Mouse (Mus musculus): ENCODE measurements around the gene Pfkm. TPM values are rescaled to one million over a fixed set of nuclear protein-coding genes. Genes with fewer than 3 reads are reported as not detected.
A peak's percentile ranks its signal among the peaks of the same experiment; 100 is the strongest.

The Pfkm gene
- 66.5 and 66.8 TPM in 2 replicates for polyA plus RNA-seq (2015; fragmentation: Nextera tagmentation; extraction: Ambion mirVana)

DNA sequence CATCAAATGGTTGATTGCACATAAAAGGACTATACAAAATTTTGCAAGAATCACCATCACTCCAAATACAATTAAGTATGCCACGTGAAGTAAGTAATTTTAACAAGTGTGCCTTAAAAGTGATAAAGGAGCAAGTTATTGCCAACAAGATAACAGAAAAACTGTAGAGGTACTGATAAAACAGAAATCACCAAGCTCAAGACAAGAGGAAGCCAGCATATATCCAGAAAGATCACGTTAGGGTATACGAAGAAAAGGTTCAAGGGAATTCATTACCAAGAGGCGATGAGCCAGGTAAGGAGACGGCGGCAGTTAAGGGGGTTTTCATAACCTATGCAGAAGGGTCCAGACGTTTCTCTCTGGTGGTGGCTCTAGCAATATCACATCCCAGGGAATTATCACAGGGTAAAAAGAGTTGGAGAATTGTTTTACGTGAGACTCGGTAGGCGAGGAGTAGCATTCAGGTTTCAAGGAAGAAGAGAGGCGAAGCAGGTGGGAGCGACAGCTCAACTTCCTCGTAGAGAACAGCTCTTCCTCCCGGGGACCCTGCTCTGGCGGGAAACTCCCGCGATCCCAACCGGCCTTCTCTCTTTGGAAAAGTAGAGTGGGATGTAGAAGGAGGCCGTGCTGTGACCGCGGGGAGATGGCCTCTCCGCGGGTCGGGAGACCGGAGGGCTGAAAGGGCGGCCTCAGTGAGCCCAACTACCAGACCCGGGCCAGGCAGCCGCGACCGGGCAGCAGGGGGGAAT lies at the start of gene Pfkm:
TSS of gene Pfkm (plus strand) at position 218 of the 749 bp plus-strand sequence.
- peak within 1 kb of the TSS; percentile 91 for H3K9ac ChIP-seq
- ATAC-seq (ENCODE audit: low read depth) = no peak; the same call in 1 of the 2 replicates
- no peaks in the 10 kb centered on the region for H3K27me3 ChIP-seq
- peaks cover 25% of the 10 kb centered on the region for H3K4me1 ChIP-seq (replicated peaks)
- peak within 1 kb of the TSS; percentile 88 for H3K4me3 ChIP-seq
- under 1% methylated on average over 29 of the region's 30 CpGs for WGBS
- H3K9me3 ChIP-seq = no peaks in the 10 kb centered on the region
- no peaks in the 10 kb centered on the region for H3K36me3 ChIP-seq
- H3K4me2 ChIP-seq = peak within 1 kb of the TSS; percentile 79
- peak within 1 kb of the TSS; percentile 94 for H3K27ac ChIP-seq (replicated peaks)

DNA sequence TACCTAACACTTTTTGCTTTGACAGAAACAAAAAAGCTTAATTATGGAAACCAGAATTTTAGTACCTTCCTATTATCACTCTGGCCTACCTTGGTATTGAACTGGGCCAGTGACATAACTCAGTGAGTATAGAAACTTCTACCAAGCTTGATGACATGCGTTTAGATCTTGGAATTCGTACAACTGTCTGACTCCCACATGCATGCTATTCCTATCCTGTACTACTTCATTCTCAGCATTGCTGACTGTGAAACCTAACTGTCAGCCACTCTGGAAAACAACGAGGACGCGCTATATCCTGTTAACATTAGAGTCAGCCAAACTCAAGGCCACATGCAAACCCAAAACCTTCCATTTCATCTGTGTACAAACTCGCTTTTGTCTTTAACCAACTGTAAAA lies 48.4 kb upstream of the Pfkm start:
- no peaks in the 10 kb centered on the region for H3K27me3 ChIP-seq
- H3K36me3 ChIP-seq = peaks cover 94% of the 10 kb centered on the region
- H3K9ac ChIP-seq = no peak overlapping the region
- H3K4me3 ChIP-seq = no peak overlapping the region
- no peak for ATAC-seq (ENCODE audit: low read depth)
- WGBS = 94% methylated on average over 6 of the region's 6 CpGs
- H3K4me2 ChIP-seq = no peak overlapping the region
- H3K9me3 ChIP-seq = no peaks in the 10 kb centered on the region
- H3K4me1 ChIP-seq (replicated peaks) = no peaks in the 10 kb centered on the region
- H3K27ac ChIP-seq (replicated peaks) = no peak overlapping the region

DNA sequence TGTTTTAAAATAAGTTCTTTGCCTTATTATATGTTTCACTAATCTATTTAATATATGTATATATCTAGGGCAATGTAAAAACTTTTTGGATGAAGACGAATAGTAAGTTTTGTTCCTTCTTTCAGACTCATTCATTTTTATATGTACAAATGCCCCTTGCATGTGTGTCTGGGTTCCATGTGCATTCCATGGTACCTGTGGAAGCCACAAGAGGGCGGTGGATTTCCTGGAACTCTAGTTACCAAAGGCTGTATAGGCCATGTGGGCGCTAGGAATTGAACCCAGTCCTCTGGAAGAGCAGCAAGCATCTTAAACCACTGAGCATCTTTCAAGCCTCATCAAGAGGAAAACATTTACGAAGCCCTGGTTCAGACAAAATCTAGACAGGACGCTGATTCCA lies 48.0 kb upstream of the Pfkm start:
- Histone ChIP-seq H3K27me3 (no peaks in the 10 kb centered on the region), H3K4me2 (no peak overlapping the region), H3K4me3 (no peak overlapping the region), H3K9me3 (no peaks in the 10 kb centered on the region), H3K36me3 (peaks cover 94% of the 10 kb centered on the region), H3K27ac (replicated peaks) (no peak overlapping the region), H3K4me1 (replicated peaks) (no peaks in the 10 kb centered on the region), H3K9ac (no peak overlapping the region)
- ATAC-seq (ENCODE audit: low read depth) = no peak
- WGBS = 93% methylated on average over 5 of the region's 5 CpGs

DNA sequence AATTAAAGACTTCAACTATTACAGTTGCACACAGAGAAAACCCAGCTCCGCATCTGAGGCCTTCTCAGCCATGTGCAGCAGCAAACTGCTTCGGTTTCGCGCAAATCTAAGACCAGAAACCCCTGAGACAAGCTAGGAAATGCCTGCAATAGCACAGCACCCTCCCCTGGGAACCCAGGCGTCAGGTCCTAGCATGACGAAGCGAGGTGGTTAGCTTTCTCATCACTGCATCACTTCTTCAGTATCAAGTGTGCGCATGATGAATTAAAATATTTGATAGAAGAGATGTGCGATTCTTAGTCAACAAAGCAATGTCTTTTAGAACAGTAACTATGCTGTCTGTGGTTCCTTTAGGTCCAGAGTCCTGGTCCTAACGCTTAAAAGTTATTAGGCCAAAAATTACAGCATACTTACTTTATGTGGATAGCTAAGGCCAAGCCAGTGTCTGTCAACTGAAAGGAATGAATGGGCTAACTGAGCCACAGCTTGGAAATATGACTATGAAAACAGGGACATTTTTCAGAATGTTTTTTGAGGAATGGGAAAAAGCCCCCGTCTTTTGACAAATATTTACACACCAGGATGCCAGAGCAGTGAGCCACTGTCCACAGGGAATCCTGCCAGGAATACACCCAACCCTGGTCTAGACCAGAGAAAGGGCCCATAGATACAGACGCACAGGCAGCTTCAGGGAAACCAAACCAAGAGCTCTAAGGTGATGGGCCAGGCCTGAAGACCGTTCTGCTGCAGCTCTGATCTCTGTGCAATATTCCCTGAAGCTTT lies 43.3 kb upstream of the Pfkm start:
- Histone ChIP-seq H3K4me2 (no peak overlapping the region), H3K27me3 (no peaks in the 10 kb centered on the region), H3K4me3 (no peak overlapping the region), H3K4me1 (replicated peaks) (no peaks in the 10 kb centered on the region), H3K9ac (no peak overlapping the region), H3K36me3 (peaks cover 81% of the 10 kb centered on the region), H3K27ac (replicated peaks) (no peak overlapping the region), H3K9me3 (no peaks in the 10 kb centered on the region)
- WGBS = 91% methylated on average over 13 of the region's 13 CpGs
- ATAC-seq (ENCODE audit: low read depth) = no peak

DNA sequence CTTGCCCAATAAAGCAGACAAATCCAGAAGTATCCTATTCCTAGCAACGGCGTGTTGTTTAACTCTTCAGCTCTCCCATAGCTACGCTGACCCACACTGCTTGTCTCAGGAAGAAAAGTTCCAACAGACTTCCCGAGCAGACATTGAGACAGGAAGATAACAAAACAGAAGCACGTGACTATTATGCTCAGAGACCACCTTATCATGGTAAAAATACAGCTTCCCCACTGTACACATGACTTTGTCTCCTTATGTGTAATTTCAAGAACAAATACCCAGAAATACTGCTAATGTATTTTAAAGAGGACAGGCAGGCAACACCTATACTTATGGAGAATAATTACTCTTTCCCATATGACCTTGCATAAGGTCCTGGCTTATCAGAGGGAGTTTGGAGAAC lies 40.7 kb upstream of the Pfkm start:
- Histone ChIP-seq H3K9me3 (no peaks in the 10 kb centered on the region), H3K27ac (replicated peaks) (no peak overlapping the region), H3K4me3 (no peak overlapping the region), H3K36me3 (peaks cover 63% of the 10 kb centered on the region), H3K4me2 (no peak overlapping the region), H3K27me3 (no peaks in the 10 kb centered on the region), H3K9ac (no peak overlapping the region), H3K4me1 (replicated peaks) (no peaks in the 10 kb centered on the region)
- WGBS = 90% methylated on average over 5 of the region's 5 CpGs
- no peak for ATAC-seq (ENCODE audit: low read depth)

DNA sequence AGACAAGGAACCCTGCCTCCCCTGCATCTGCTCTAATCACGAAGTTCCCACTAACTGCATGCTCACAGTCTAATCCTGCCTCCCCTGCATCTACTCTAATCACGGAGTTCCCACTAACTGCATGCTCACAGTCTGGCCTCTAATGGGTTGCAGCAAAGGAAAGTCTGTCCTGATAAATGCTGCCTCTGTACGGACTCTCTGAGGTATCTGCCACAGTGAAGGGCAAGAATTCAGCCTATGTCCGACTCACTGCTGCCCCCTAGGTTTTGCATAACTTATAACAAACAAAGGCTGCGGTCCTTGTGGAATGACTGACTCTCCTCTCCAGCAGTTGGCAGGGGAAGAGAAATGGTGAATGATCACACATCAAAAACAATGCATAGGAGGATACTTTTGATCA lies 37.1 kb upstream of the Pfkm start:
- H3K4me2 ChIP-seq = no peak overlapping the region
- H3K9ac ChIP-seq = no peak overlapping the region
- H3K4me3 ChIP-seq = no peak overlapping the region
- peaks cover 54% of the 10 kb centered on the region for H3K36me3 ChIP-seq
- 36% methylated on average over 5 of the region's 5 CpGs for WGBS
- no peaks in the 10 kb centered on the region for H3K9me3 ChIP-seq
- H3K27me3 ChIP-seq = no peaks in the 10 kb centered on the region
- no peak for ATAC-seq (ENCODE audit: low read depth)
- H3K27ac ChIP-seq (replicated peaks) = no peak overlapping the region
- no peaks in the 10 kb centered on the region for H3K4me1 ChIP-seq (replicated peaks)

DNA sequence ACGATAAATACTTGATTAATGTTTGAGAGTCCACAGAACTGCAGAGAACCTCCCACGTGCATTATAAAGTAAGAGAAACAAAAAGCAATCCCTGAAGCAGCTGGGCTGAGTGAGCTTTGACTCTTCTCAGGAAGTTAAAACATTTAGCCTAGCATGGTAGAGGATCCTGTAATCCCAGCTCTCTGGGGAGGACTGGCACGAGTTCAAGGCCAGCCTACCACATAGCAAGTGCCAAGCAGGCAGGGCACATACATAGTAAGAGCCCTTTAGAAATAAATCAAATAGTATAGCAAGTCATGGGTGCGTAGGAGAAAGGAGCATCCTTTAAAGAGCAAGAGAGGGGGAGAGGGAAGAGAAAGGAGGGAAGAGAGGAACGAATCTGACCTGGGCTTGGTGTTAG lies 26.5 kb upstream of the Pfkm start:
- no peak for ATAC-seq (ENCODE audit: low read depth)
- Histone ChIP-seq H3K4me1 (replicated peaks) (no peaks in the 10 kb centered on the region), H3K4me2 (no peak overlapping the region), H3K4me3 (no peak overlapping the region), H3K36me3 (peaks cover 82% of the 10 kb centered on the region), H3K9ac (no peak overlapping the region), H3K9me3 (no peaks in the 10 kb centered on the region), H3K27ac (replicated peaks) (no peak overlapping the region), H3K27me3 (no peaks in the 10 kb centered on the region)
- WGBS = 89% methylated on average over 5 of the region's 5 CpGs

DNA sequence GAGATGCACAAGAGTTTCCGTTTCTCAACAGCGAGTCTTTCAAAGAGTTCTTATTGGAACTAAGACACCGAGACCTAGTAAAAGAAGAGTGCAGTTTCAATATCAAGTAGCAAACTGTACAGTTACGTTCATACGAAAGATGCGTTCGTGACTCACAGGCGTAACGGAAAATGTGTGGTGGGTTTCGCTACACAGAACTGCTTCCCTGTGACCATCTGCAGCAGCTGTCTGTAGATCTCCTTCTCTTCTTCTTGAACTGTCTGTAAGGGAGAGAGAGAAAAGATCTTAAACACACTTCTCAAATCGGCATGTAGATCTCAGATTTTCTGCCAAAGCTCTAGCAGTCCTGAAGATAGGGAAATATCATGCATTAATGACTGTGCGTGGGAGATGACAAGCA lies 25.8 kb upstream of the Pfkm start:
- whole genome bisulfite sequencing = 94% methylated on average over 12 of the region's 12 CpGs
- Histone ChIP-seq H3K9me3 (no peaks in the 10 kb centered on the region), H3K27ac (replicated peaks) (no peak overlapping the region), H3K9ac (no peak overlapping the region), H3K4me3 (no peak overlapping the region), H3K36me3 (peaks cover 78% of the 10 kb centered on the region), H3K27me3 (no peaks in the 10 kb centered on the region), H3K4me2 (no peak overlapping the region), H3K4me1 (replicated peaks) (no peaks in the 10 kb centered on the region)
- no peak for ATAC-seq (ENCODE audit: low read depth)

DNA sequence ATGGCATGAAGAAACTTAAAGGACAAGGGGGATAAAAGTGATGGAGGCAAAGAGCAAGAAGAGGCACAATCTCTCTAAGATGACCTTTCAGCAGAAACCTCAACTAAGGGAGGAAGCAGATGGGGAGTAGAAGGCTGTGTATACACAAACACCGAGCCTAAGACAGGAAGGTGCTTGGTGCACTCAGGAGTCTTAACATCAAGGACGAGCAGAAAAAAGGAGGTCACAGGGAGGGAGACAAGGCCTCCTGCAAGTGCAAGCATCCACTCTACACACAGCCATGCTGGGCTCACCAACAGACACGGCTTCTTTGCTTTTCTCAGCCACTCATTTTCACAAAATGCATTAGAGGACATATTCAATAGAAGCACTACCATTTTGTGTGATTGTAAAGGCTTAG lies 24.9 kb upstream of the Pfkm start:
- Histone ChIP-seq H3K9ac (no peak overlapping the region), H3K4me2 (no peak overlapping the region), H3K36me3 (peaks cover 83% of the 10 kb centered on the region), H3K4me1 (replicated peaks) (no peaks in the 10 kb centered on the region), H3K27ac (replicated peaks) (no peak overlapping the region), H3K27me3 (no peaks in the 10 kb centered on the region), H3K9me3 (no peaks in the 10 kb centered on the region), H3K4me3 (no peak overlapping the region)
- 64% methylated on average over 3 of the region's 3 CpGs for WGBS
- ATAC-seq (ENCODE audit: low read depth) = no peak

DNA sequence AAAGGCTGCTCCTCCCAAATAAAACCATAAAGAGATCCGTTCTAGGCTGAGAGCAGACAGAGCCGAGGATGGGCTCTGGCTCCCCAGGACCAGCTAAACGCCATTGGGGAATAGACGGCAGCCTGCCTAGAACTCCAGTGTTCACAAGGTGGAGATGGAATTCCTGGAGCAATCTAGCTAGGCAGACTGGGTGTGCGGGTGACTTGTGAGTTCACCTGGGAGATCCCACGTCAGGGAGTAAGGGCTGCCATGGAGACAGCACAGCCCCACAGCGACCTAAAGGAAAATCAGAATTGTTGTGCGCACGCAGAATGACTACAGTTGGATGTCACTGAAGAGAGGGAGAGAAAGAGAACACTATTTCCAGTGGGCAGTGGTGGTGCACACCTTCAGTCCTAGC lies 23.9 kb upstream of the Pfkm start:
- no peak overlapping the region for H3K4me2 ChIP-seq
- H3K9ac ChIP-seq = no peak overlapping the region
- H3K4me3 ChIP-seq = no peak overlapping the region
- no peaks in the 10 kb centered on the region for H3K27me3 ChIP-seq
- no peak overlapping the region for H3K27ac ChIP-seq (replicated peaks)
- WGBS = 88% methylated on average over 9 of the region's 9 CpGs
- H3K4me1 ChIP-seq (replicated peaks) = no peaks in the 10 kb centered on the region
- H3K36me3 ChIP-seq = peaks cover 79% of the 10 kb centered on the region
- no peak for ATAC-seq (ENCODE audit: low read depth)
- no peaks in the 10 kb centered on the region for H3K9me3 ChIP-seq

DNA sequence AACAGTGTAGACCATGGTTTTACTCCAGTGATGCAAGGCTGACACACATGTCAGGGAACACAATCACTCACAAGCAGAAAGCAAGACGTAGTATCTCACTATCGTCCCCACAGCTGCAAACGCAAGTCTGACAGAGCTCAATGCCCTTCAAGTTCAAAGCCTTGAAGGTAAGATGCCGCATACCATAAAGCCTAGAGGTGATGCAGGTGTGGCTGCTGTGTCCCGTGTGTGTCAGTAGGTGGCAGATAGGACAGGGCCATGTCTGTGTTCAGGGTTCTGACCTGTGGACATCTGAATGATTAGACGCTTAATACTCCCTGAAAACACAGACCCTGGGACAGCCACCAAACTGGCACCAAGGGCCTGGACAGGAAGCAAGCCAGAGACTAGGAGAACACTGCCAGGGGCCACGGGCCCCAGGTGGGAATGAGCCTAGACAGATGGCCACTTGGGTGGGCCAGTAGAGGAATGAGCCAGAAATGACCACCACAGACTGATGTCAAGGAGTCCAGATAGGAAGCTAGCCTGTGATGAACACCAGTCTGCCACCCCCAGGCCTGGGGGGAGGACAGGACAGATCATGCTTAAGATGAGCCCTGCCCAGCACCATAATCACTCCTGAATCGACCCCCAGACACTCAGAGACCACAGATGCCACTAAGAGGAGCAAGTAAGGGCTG lies 22.7 kb upstream of the Pfkm start:
- Histone ChIP-seq H3K9me3 (no peaks in the 10 kb centered on the region), H3K4me2 (no peak overlapping the region), H3K9ac (no peak overlapping the region), H3K4me3 (no peak overlapping the region), H3K36me3 (peaks cover 79% of the 10 kb centered on the region), H3K27ac (replicated peaks) (no peak overlapping the region), H3K4me1 (replicated peaks) (no peaks in the 10 kb centered on the region), H3K27me3 (no peaks in the 10 kb centered on the region)
- 88% methylated on average over 8 of the region's 8 CpGs for WGBS
- ATAC-seq (ENCODE audit: low read depth) = no peak

DNA sequence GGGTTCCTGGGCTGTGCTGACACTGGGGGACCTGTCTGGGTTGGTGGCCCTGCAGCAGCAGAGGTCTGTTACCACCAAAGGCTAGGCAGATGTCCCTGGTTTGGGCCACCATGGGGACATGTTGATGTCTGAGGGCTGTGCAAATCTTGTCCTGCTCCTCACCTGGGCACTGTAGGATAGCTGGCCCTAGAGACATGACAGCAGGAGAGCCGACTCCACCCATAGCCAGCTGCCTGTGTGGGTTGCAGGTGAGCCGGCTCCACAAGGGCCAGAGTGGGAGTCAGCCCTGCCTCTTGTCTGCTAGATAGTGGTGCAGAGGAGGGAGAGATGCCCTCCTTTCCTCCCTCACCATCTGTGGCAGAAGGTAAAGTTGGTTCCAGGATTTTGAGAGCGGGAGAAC lies 22.0 kb upstream of the Pfkm start:
- H3K9ac ChIP-seq = no peak overlapping the region
- H3K27ac ChIP-seq (replicated peaks) = no peak overlapping the region
- H3K36me3 ChIP-seq = peaks cover 80% of the 10 kb centered on the region
- H3K4me3 ChIP-seq = no peak overlapping the region
- no peaks in the 10 kb centered on the region for H3K27me3 ChIP-seq
- no peak overlapping the region for H3K4me2 ChIP-seq
- H3K4me1 ChIP-seq (replicated peaks) = no peaks in the 10 kb centered on the region
- WGBS = 91% methylated on average over 3 of the region's 3 CpGs
- H3K9me3 ChIP-seq = no peaks in the 10 kb centered on the region
- no peak for ATAC-seq (ENCODE audit: low read depth)
